Mouse (Mus musculus) liver, embryonic 13.5 days (tissue): ENCODE data around the gene Adnp. TPM values are rescaled to one million over a fixed set of nuclear protein-coding genes. Genes with fewer than 3 reads are reported as not detected.

Source experiments
- ATAC-seq: fragments of 200-750 bp; cut with Nextera tagmentation; 2 replicates; pipeline ENCODE4 v1.8.0; 2017; ENCODE audit warnings: low read depth, mild to moderate bottlenecking, moderate number of reproducible peaks, moderate library complexity
- DNase-seq: peaks from one replicate; pipeline ENCODE4 v3.0.0; 2022
- H3K27ac ChIP-seq: fragments of 300-500 bp; sonication (generic); 2 replicates; pipeline ENCODE4 v1.5.1; 2015; ENCODE audit warnings: moderate library complexity, mild to moderate bottlenecking, inconsistent platforms
- H3K27me3 ChIP-seq: fragments of 300-500 bp; sonication (generic); 2 replicates; pipeline ENCODE4 v1.6.1; 2015; ENCODE audit warnings: mild to moderate bottlenecking, inconsistent platforms
- H3K36me3 ChIP-seq: fragments of 300-500 bp; sonication (generic); 2 replicates; pipeline ENCODE4 v1.6.1; 2015; ENCODE audit warnings: mild to moderate bottlenecking, inconsistent platforms
- H3K4me1 ChIP-seq: fragments of 300-500 bp; sonication (generic); replicated peaks from 2 replicates; pipeline ENCODE4 v1.6.1; 2015; ENCODE audit warnings: inconsistent platforms
- H3K4me2 ChIP-seq: fragments of 300-500 bp; sonication (generic); 2 replicates; pipeline ENCODE4 v1.6.1; 2015; ENCODE audit warnings: inconsistent platforms, mild to moderate bottlenecking, moderate library complexity
- H3K4me3 ChIP-seq: fragments of 300-500 bp; sonication (generic); replicated peaks from 2 replicates; pipeline ENCODE4 v1.5.1; 2015; ENCODE audit warnings: mild to moderate bottlenecking, inconsistent platforms
- H3K9ac ChIP-seq: fragments of 300-500 bp; sonication (generic); 2 replicates; pipeline ENCODE4 v1.6.1; 2015; ENCODE audit warnings: mild to moderate bottlenecking, inconsistent platforms
- H3K9me3 ChIP-seq: fragments of 300-500 bp; sonication (generic); replicated peaks from 2 replicates; pipeline ENCODE4 v1.6.1; 2016; ENCODE audit warnings: inconsistent platforms
- WGBS: fragments of 180-500 bp; shearing (Covaris S2); methylation state at CpG from one replicate; pipeline ENCODE4 v1.1.7; 2015; ENCODE audit not compliant: insufficient replicate concordance; 5-methylcytosine and 5-hydroxymethylcytosine counted together
- polyA plus RNA-seq: library from polyadenylated mRNA; unstranded; fragments of >200 nt; fragmentation: Nextera tagmentation; extraction: Ambion mirVana; gene quantifications from 2 replicates; pipeline ENCODE4 v1.2.1, GENCODE M21; 2015

The Adnp gene
- polyA plus RNA-seq, 1 experiment from 2014 or later = 0.91 TPM

DNA sequence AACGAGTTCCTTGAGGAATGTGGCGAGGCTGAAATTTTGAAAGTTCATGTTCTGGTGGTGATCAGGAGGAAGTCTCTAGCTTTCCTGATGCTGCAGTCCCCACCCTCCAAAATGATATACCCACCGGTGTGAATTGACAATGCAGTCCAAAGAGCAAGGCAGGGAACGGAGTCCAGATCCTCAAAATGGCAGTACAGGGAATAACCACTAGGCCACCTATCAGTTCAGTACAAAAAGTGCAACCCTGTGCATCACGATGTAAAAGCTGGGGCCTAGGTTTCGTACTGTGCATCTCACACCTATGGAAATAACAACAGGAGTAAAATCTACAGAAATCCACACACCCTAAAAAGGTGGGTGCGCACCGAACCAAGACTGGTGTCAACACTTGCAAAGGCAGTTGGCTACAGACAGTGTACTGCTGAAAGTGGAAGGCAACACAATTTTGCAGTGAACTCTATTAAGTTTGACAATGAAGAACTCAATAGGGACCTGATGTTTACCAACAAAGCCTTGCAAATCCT is 2.4 kb downstream of the Adnp start:
- 82% methylated on average over 8 of the region's 8 CpGs for WGBS
- ATAC-seq (no peak), DNase-seq (no peak)
- peak overlapping the region; percentile 91 for H3K4me2 ChIP-seq
- H3K27me3 ChIP-seq = no peaks in the 10 kb centered on the region
- peaks cover 55% of the 10 kb centered on the region for H3K36me3 ChIP-seq
- peak overlapping the region; percentile 98 for H3K4me3 ChIP-seq
- peak overlapping the region; percentile 99 for H3K9ac ChIP-seq
- H3K27ac ChIP-seq = no peak overlapping the region
- peaks cover 68% of the 10 kb centered on the region for H3K4me1 ChIP-seq
- no peaks in the 10 kb centered on the region for H3K9me3 ChIP-seq

DNA sequence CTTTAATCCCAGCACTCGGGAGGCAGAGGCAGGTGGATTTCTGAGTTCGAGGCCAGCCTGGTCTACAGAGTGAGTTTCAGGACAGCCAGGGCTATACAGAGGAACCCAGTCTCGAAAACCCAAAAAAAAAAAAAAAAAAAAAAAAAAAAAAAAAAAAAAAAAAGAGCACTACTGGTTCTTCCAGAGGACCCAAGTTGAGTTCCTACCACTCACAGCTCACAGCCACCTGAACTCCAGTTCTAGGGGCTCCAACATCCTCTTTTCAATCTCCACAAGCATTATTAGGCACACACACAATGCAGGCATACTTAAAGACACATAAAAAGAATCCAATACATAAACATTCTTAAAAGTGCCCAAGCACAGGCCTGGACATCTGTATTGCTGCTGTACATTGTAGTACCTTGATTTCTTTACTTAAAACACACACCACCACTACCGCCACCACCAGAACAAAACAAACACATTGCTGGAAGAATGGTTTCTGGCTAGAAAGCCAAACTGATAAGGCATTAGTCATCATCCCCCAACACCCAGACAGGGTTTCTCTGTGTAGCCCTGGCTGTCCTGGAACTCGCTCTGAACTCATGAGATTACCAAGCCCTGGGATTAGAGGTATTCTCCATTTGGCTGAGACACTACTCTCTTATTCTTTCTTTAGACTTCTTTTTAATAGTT is 6.8 kb downstream of the Adnp start:
- Histone ChIP-seq H3K4me1 (peaks cover 83% of the 10 kb centered on the region), H3K36me3 (peaks cover 68% of the 10 kb centered on the region), H3K27ac (no peak overlapping the region), H3K9ac (no peak overlapping the region), H3K4me2 (no peak overlapping the region), H3K27me3 (no peaks in the 10 kb centered on the region), H3K4me3 (no peak overlapping the region), H3K9me3 (no peaks in the 10 kb centered on the region)
- no peak for ATAC-seq
- WGBS = 61% methylated on average over 4 of the region's 5 CpGs
- DNase-seq = no peak

DNA sequence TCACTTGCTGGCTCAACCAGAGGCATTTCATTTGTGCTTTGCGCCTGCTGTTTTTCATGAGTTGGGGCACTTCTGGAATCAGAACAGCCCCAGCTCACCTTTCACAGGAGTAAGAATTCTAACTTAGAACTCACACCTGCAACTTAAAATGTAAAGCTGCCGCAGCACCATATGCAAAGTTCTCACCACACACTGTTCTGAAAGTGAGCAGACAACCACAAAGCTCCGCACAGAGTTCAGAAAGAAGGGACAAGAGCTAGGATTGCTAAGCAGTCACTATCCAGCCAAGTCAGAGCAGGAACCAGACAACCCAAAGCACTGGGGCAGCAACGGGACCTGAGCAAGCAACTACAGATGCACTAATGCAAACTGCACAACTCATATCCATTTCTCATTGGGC is 7.4 kb downstream of the Adnp start:
- H3K4me1 ChIP-seq = peaks cover 83% of the 10 kb centered on the region

DNA sequence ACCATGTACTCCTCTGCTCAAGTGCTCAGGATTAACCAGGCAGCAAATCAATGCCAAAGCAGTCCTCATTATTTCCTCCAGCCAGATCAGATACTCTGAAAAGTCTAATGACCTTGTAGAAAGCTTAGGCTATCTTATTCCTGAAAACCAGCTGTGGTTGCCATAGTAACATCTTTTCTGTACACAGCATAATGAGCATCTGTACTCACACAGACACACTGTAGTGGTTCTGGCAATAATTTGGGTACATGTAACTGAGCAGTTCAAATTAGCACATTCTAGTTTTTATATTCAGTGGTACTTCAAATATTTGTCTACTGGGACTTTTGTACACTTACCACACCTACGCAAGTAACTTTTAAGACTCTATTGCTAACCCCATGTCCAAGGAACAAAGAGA is 8.5 kb downstream of the Adnp start:
- Histone ChIP-seq H3K27ac (no peak overlapping the region), H3K27me3 (no peaks in the 10 kb centered on the region), H3K4me3 (no peak overlapping the region), H3K4me2 (no peak overlapping the region), H3K9ac (no peak overlapping the region), H3K9me3 (no peaks in the 10 kb centered on the region), H3K36me3 (peaks cover 65% of the 10 kb centered on the region), H3K4me1 (peaks cover 84% of the 10 kb centered on the region)
- 95% methylated on average over 1 of the region's 1 CpGs for WGBS
- DNase-seq = no peak
- ATAC-seq = no peak

More for the DNA sequence above, 7.4 kb downstream of the Adnp start:
- 83% methylated on average over 4 of the region's 4 CpGs for WGBS
- Histone ChIP-seq H3K36me3 (peaks cover 72% of the 10 kb centered on the region), H3K4me2 (no peak overlapping the region), H3K27me3 (no peaks in the 10 kb centered on the region), H3K9me3 (no peaks in the 10 kb centered on the region), H3K9ac (no peak overlapping the region), H3K27ac (no peak overlapping the region), H3K4me3 (no peak overlapping the region)
- DNase-seq (no peak), ATAC-seq (no peak)

DNA sequence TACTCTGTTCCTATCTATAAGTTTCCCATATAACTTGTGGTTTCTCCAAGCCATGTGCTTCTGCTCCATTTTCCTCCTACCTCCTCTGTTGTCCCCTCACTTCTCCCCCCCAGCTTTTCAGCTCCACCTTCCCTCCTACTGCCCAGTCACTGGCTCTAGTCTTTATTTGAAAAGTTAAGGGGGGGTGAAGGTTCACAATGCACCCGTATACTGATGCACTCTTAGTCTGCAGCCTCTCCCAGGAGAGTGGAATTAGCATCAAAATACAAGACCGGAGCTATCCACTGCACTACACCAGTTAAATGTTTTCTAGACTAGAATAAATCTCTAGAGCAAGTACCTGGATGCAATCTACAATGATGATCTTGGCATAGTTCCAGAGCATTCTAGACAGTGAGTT is 11.2 kb downstream of the Adnp start:
- no peak for ATAC-seq
- no peak overlapping the region for H3K4me3 ChIP-seq
- H3K9me3 ChIP-seq = no peaks in the 10 kb centered on the region
- no peak overlapping the region for H3K27ac ChIP-seq
- H3K9ac ChIP-seq = no peak overlapping the region
- peaks cover 66% of the 10 kb centered on the region for H3K36me3 ChIP-seq
- H3K27me3 ChIP-seq = no peaks in the 10 kb centered on the region
- no peak overlapping the region for H3K4me2 ChIP-seq
- WGBS = 73% methylated on average over 2 of the region's 2 CpGs
- H3K4me1 ChIP-seq = peaks cover 88% of the 10 kb centered on the region
- no peak for DNase-seq

DNA sequence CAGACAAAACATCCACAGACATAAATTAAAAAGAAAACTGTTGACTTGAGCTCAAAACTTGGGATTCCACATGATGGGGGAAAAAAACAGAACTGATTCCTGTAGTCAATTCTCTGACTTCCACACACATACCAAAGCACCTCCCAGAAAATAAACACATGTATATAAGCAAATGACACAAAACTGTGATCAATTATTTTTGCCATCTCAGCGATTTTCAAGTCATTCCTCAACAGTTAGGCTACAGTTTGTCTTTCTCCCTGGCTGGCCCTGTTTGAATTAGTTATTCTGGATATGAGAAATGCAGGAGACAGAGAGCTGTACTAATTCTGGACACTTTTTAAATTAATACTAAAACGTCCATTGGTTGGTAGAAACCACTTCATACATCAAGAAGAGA is 13.2 kb downstream of the Adnp start:
- Histone ChIP-seq H3K4me1 (peaks cover 79% of the 10 kb centered on the region), H3K9me3 (no peaks in the 10 kb centered on the region), H3K36me3 (peaks cover 62% of the 10 kb centered on the region), H3K4me3 (no peak overlapping the region), H3K27me3 (no peaks in the 10 kb centered on the region), H3K27ac (no peak overlapping the region), H3K9ac (no peak overlapping the region), H3K4me2 (no peak overlapping the region)
- DNase-seq (no peak), ATAC-seq (no peak)
- WGBS = 61% methylated on average over 2 of the region's 2 CpGs

DNA sequence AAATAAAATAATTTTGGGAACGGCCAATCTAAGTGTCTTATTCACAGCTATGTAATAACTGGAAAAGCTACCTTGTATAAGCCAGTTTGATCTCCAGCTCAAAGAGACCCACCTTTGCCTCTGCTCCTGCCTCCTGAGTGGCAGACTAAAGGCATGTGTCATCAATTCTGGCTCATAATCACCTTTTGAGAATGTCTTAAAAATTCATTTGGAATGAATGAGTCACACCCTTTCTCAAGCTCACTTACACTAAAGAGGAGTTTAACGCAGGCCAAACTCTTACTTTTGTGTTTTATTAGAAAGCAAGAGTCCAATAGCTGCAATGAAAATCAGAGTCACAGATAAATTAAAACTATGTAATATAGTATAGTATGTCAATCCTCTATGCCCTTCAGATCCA is 15.1 kb downstream of the Adnp start:
- H3K4me1 ChIP-seq = peaks cover 66% of the 10 kb centered on the region
- no peak overlapping the region for H3K4me2 ChIP-seq
- DNase-seq (no peak), ATAC-seq (no peak)
- no peak overlapping the region for H3K27ac ChIP-seq
- peaks cover 63% of the 10 kb centered on the region for H3K36me3 ChIP-seq
- no peaks in the 10 kb centered on the region for H3K9me3 ChIP-seq
- no peak overlapping the region for H3K4me3 ChIP-seq
- no peaks in the 10 kb centered on the region for H3K27me3 ChIP-seq
- 90% methylated on average over 2 of the region's 2 CpGs for WGBS
- H3K9ac ChIP-seq = no peak overlapping the region

DNA sequence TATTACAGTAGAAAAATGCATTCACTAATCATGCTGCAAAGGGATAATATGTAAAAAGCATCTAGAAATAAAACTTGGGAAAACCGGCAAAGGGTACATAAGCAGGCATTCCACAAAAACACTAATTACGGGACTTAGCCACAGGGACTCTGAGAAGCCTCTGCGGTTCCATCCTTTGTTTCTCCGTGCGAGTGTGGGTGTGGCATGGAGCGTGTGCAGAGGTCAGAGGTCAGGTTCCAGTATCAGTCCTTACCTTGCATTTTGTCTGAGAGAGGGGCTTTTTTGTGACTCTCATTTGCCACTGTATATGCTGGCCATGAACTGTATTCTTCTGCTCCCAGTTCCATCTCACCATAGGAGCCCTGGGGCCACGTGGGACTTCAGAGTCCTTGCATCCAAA is 31.0 kb downstream of the Adnp start:
- H3K27me3 ChIP-seq = no peaks in the 10 kb centered on the region
- no peak overlapping the region for H3K4me3 ChIP-seq
- no peak for DNase-seq
- no peak for ATAC-seq
- no peak overlapping the region for H3K4me2 ChIP-seq
- no peak overlapping the region for H3K9ac ChIP-seq
- WGBS = 68% methylated on average over 7 of the region's 7 CpGs
- H3K9me3 ChIP-seq = no peaks in the 10 kb centered on the region
- no peak overlapping the region; the same call in 1 of the 2 replicates for H3K27ac ChIP-seq
- H3K4me1 ChIP-seq = peaks cover 33% of the 10 kb centered on the region
- peaks cover 18% of the 10 kb centered on the region for H3K36me3 ChIP-seq

DNA sequence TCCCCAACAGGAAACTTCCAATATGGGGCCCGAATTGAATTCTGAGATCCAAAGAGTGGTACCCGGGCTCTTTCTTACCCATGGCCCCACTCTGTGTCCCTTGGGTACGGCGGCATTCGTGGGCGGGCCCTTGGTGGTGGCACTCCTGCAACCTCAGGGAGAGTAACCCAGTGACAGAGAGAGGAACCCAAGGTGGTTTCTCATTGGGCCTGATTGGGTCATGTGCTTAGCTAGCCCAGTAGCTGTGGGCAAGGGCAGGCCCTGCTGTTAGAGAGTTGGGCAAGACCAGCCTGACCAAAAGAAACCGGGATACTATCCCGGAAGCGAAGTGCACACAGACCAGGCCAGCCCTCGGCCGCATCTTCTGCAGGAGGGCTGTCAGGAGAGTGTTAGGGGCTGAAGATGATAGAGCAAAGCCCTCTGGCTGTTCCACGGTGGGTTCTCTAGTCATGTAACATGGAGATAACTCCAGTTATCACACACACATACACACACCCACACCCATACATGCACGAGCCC is 36.7 kb downstream of the Adnp start:
- Histone ChIP-seq H3K4me1 (peaks cover 73% of the 10 kb centered on the region), H3K4me3 (peak overlapping the region; percentile 46), H3K27ac (peak overlapping the region; percentile 90), H3K9me3 (no peaks in the 10 kb centered on the region), H3K4me2 (peak overlapping the region; percentile 76), H3K27me3 (no peaks in the 10 kb centered on the region), H3K36me3 (peaks cover 6% of the 10 kb centered on the region; the same call in 1 of the 2 replicates), H3K9ac (peak overlapping the region; percentile 65)
- under 1% methylated on average over 13 of the region's 13 CpGs for WGBS
- peak; percentile 69 for DNase-seq
- peak; percentile 95 for ATAC-seq

DNA sequence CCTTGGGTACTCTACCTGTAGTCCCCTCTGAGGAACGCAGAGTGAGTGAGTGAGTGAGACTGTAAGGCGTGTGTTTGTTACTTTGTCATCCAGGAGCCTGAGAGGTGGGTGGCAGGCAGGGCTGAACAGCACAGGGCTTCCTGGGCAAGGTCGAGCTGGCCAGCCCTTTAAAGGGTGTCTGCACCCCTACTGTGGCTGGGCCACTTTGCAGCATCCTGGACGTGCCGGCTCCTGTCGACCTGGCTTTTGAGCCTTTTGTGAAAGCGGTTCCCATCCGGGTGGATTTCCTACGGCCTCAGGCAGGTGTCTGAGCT is 37.2 kb downstream of the Adnp start:
- WGBS = 14% methylated on average over 9 of the region's 9 CpGs
- H3K9me3 ChIP-seq = no peaks in the 10 kb centered on the region
- H3K4me1 ChIP-seq = peaks cover 73% of the 10 kb centered on the region
- ATAC-seq (peak; percentile 33), DNase-seq (no peak)
- peak overlapping the region; percentile 65 for H3K9ac ChIP-seq
- H3K36me3 ChIP-seq = 0 out of 2 replicates have a peak, but pooled peaks cover under 1% of the 10 kb centered on the region
- H3K27ac ChIP-seq = peak overlapping the region; percentile 90
- H3K4me2 ChIP-seq = peak overlapping the region; percentile 76
- no peaks in the 10 kb centered on the region for H3K27me3 ChIP-seq
- H3K4me3 ChIP-seq = peak overlapping the region; percentile 46

DNA sequence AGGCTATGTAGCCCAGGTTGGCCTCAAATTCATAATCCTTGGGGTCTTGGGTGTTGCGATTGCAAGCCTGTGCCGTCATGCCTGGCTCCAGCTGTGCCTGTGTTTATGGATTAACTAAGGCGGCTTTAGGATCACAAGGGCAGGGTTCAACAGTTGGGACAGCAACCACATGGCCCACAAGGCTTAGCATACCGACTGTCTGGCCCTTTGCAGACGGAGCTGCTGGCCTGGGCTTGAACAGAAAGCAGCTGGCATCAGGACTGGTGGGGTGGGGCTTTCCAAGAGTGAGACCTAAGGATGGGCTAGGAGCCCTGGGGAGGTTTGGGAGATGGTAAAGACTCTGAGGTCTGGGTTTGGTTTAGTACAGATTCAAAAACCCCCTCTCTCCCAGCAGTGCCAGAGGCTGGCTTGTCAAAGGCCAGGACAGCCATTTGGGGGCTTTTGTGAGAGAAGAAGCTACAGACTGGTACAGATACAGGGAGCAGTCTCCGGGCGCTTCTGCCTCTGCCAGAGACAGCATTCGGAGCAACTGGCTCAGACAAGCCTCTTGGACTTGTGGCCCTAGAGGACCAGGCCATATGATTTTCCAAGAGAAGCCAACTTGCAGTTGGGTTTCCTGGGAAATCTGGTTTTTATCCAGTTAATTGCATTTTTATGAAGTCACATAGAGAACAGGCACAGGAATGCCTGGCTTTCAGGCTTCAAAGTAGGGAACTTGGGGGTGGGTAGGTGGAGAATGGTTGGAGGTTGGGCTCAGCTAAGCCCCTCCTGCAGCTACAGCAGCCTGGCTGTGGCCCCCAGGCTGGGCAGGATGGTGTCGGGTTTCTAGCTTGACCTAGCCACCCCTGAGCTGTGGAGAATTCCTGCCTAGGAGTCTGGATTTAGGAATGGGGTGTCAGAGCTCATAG is 37.8 kb downstream of the Adnp start:
- Histone ChIP-seq H3K4me2 (peak overlapping the region; percentile 76), H3K4me1 (peaks cover 73% of the 10 kb centered on the region), H3K9me3 (no peaks in the 10 kb centered on the region), H3K27ac (peak overlapping the region; percentile 90), H3K4me3 (peak overlapping the region; percentile 46), H3K27me3 (no peaks in the 10 kb centered on the region), H3K9ac (peak overlapping the region; percentile 65), H3K36me3 (no peaks in the 10 kb centered on the region)
- DNase-seq (no peak), ATAC-seq (no peak)
- 68% methylated on average over 9 of the region's 9 CpGs for WGBS
